Mouse (Mus musculus) urinary bladder, adult 2 months (tissue): Measurements from ENCODE around the gene Cd81. TPM values are rescaled to one million over a fixed set of nuclear protein-coding genes. Genes with fewer than 3 reads are reported as not detected.

Source experiments
- DNase-seq: peaks from one replicate; pipeline ENCODE4 v3.0.0; 2022; ENCODE audit warnings: low spot score
- polyA plus RNA-seq: library from polyadenylated mRNA; depleted of rRNA; stranded (reverse); fragments of >200 nt; gene quantifications from 2 replicates; pipeline ENCODE4 v1.2.3, GENCODE M21; 2012

The Cd81 gene
- polyA plus RNA-seq, 1 experiment, result 591 TPM

DNA sequence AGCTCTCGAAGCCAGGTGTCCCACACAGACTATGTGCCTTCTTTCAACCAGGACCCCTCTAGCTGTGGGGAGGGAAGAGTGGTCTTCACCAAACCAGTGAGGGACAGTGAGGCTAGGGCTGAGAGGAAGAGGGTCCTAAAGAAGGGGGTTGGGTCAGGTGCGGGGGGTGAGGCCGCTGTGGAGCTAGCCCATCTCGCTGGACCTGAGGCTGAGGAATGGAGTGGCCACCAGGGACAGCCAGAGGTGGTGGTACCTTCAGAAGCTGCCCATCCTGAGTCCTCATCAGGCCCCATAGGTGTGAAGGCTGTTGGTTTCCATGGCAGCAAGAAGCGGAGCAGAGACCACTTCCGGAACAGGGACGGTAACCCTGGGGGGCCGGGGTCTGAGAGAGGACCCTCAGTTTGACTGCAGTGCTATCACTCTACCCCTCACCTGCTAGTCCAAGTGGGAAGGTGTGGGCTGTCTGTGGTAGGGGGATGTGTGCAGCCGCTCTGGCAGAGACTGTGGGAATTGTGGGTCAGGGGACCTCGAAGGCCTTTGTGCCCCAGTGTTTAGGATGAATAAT lies 18.0 kb downstream of the Cd81 start:
- no peak for DNase-seq

DNA sequence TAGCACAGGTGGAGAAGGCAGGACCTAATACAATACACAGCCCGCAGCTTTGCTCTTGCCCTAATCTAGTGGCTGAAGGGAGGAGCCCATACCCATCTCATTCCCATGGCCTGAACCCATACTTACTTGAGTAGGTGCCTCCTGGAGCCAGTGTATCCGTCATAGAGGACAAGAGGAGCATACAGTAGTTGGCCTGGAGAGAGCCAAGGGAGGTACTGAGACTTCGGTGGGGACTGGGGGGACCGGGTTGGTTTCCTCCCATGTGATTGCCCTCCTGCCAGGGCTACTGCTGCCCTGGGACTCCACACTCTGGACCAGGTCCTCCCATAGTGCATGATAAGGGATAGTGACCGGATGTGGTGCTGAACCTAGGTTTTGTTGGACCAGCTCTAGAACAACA lies 20.1 kb downstream of the Cd81 start:
- DNase-seq, result no peak

DNA sequence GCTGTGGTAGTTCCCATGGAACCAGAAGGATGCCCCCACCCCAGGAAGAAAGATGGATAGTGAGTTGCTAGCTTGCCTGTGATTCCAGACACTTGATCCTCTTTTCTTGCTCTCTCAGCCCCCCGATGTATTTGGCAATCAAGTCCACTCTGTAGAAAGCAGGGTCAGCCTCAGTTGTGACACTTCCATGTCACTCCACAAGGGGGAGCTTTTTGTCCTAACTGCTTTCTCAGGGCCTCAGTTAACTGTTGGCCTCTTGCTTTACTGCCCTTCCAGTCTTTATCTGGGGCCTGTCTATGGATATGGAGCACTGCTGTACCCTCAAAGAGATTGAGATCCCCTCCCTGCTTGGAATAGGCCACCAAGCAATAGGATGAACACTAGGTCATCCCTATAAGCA lies 20.5 kb downstream of the Cd81 start:
- no peak for DNase-seq

DNA sequence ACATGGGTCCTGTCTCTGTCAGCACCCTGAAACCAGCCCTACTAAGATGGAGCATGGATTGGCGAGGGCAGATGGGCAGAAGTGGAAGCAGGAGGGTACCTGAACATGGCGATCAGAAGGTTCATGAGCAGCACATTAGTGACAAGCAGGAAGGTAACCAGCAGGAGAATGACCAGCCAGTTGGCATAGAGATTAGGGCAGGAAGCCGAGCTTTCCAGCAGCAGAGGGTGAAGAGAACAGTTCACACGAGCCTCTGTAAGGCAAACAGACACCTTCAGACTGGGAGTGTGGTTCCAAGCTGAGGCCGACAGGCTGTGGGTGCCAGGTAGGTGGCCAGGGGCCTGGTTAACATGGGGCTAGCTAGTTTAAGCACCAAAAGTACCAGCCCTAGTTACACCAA lies 22.9 kb downstream of the Cd81 start:
- no peak for DNase-seq

DNA sequence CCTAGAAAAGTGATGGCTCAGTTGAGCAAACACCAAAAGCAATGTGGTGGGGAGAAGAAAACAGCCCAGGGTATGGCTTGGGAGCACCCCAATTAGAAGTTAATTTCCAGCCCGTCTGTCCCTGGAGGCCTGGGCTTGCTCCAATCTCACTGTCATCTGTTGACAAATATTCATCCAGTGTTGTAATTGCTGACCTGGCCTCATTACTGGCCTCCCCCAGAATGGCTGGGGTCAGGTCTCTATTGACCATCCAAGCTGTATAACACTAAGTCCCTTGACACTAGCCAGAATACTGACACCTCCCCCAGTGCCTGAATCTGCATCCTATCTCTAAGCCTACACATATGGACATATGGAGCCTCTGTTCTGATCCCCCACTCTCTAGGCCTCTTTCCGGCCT lies 24.8 kb downstream of the Cd81 start:
- DNase-seq, result no peak

DNA sequence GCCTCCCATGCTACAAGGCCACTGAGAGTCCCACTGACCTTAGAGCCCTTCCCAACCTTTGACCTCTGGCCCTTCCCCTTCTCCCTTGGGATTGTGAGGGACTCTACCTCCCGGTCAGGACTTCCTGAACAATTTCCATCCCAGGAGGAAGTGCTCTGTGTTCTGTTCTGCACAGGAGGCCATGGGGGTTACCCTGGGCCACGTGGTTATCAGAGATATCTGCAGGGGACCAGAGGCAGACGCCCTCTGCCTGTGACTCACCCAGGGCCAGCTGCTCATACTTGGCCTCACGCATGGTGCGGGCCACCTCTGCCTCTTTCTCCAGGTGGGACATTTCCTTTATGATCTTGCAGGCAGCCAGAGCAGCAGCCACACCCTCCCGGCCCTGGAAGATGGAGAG lies 29.5 kb downstream of the Cd81 start:
- DNase-seq, result no peak

DNA sequence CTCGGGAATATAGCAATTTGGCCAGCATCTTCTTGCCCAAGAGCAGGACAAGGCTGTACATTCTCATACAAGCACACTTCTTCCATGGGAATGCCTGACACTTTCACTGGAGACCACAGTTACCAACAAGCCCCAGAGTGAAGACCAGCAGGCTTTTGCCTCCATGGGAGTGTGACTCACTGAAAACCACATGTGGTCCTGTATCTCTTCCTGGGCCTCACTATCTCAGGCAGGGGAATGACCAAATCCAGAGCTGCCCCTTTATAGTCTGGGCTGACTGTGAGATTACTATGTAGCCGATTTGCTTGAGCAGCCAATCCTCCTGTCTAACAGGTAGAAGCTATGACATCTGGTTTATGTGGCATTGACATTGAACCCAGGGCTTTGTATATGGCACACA lies 31.2 kb downstream of the Cd81 start:
- no peak for DNase-seq

DNA sequence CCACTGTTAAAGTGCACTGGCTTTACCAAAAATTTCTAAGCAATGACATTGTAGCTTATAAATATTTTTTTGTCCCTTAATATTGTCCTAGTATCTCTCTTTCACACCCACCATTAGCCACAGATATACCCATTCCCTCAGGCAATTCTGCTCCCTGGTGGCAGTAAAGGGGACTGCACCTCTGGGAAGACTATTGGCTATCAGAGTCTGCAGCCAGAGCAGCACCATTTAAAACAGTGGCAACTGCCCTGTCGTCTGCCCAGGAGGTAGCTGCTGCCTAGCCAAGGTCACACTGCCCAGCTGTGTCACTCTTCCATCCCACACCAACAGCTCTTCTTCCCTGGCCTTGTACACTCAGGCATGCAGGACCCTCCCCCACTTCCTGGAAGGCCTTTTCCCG lies 33.8 kb downstream of the Cd81 start:
- no peak for DNase-seq

DNA sequence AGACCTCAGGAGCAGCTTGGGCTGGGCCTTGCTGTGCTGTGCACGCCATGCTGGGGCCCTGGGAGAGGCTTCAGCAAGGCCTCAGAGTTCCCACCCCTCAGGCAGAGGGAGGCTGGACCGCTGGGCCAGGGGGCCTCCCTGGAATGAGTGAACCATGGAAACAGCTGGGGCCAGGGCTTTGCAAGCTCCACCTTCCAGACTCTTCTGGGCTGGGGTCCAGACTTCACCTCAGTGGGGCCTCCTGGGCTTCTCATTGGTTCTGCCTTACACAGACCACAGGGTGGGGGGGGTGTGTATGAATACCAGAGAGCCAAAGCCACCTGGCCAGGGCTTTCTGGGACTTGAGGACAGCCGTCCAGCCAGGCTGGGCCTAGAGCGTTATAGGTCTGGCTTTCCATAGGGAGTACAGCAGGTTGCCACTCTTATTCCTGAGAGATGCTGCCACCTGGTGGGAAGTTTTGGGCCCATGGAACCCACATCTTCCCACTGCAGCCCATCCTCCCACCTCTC lies 34.6 kb downstream of the Cd81 start:
- no peak for DNase-seq

DNA sequence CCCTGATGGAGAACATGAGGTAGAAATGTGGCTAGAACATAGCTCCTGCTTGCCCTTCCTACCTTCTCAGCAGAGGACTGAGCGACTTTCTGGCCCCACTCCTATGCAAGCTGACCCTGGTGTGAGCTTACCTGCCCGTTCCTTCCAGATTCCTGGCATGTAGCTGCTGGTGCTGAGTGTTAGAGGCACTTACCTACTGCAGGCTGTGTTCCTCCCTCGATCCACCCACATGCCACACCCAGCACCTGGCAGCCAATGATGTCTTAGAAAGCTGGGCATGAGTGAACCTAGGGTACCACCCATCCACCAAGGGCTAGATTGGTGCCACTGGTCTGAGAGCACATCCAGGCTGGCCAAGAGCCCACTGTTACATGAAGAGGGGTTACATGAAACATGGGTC lies 41.3 kb downstream of the Cd81 start:
- no peak for DNase-seq

DNA sequence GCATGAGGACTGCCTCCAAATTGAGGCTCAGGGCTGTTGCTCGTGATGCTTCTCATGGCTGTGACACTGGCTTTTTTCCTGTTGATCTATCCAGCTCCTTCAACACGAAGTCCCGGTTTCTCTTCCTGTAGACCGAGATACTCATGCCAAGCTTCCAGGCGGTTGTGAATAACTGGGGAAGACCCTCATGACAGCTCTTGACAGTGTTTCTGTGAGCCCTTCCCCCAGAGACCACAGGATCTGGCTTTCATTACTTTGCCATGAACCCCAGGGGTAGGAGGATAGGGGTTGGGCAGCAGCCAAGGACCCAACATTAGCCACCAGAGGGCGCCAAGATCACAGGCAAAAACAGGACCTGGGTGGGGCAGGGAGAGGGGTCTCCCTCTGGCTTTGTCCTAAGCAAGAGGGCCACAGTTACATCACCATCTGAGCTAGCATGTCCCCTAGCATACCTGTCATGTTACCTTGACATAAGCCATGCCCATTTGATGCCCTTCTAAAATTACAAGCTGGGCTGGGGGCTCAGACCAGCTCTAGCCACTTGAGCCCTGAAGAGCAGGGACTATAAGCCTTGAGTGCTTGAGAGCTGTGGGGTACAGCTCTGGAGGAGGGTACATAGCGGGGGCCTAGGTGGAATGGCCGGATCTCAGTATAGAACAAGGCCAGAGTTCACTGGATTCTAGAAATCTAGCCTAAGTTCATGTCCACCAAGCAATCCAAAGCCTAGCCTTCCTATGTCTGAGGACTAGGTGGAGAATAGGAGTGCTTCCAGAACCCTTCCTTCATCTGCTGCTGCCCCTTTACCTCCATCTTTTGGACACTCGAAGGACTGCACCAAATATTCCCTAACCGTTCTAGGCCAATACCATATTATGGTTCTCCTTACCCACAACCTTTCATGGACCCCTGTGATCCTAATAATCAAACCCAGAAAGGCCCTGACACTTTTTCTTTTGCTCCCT lies 42.3 kb downstream of the Cd81 start, which contains the start of gene Trpm5:
Trpm5 (minus strand) TSS at position 51 of the 962 bp plus-strand sequence.
- peak; percentile 50 for DNase-seq

DNA sequence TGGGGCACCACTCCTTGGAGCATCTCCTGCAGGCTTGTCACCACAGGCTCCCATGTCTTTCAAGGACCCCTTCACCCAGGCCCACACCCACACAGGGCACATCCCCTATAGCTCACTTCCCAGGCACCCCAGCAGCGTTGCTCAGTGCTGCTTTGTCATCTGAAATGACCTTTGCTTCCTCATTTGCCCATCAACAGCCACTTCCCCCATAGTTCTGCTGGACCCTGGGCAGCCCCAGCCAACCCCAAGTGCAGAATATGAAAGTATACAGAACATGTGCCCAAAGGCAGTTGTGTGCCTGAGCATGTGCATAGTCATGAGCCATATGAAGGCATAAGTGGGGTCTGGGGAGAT lies 43.0 kb downstream of the Cd81 start:
- DNase-seq, result no peak

DNA sequence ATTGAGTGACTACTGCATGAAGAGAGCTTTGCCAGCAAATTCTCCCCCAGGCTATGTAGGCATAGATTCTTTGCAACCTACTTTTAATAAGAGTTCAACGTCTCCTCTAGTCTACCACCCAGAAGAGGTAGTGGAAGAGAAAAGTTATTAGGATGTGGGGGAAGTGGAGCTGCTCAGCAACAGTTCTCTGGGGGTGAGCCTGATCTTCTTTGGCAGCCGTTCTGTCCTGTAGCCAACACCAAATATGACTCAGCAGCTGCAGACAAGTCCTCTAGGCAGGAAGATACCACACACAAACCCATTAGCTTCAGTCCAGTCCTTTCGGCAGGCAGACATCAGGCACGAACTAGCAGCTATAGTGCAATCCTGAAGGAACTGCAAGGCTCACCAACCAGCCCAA lies 48.2 kb downstream of the Cd81 start:
- no peak for DNase-seq

DNA sequence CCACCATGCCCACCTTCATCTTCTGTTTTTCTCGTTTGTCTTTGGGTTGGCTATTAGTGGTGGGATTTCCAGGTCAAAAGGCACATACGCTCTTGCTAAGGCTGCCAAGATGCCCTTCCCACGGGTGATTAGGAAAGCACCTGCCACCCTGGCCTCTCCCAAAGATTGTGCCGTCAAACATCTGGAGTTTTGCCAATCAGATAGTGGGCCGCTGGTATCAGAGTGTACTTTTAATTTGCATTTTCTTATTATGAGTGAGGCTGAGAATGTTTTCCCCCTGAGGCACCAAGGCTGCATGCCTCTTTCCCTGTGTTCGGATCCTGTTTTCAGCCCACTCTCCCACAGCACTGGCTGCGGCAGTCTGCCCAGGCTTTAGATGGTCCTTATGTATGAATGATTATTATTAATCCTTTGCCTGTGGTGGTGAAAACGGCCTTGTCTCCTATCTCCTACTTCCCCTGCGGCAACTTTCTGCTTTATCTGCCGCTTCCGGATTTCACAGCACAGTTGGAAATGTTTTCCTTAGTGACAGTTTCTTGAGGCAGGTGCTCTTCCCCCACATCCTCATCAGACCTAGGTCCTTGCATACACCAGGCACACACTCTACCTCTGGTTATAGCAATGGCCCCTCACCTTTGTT lies 52.8 kb downstream of the Cd81 start:
- no peak for DNase-seq

DNA sequence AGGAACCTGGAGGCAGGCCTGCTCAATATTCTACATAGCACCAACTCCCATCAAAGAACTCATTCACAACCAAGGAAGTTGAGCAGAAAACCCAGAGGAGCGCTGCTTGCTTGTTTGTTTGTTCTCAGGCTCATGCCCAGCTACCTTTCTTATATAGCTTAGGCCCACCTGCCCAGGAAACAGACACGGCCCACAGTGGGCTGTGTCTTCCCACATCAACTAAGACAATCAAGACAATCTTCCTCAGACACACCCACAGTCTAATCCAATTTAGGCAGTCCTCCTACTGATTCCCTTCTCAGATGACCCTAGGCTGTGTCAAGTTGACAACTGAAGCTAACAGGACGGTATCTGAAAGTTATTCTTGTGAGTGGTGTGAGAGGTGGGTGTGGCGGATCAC lies 53.5 kb downstream of the Cd81 start, which contains the start of gene Kcnq1:
Kcnq1 (plus strand) TSS at position 301 of the 400 bp plus-strand sequence.
- DNase-seq, result no peak

DNA sequence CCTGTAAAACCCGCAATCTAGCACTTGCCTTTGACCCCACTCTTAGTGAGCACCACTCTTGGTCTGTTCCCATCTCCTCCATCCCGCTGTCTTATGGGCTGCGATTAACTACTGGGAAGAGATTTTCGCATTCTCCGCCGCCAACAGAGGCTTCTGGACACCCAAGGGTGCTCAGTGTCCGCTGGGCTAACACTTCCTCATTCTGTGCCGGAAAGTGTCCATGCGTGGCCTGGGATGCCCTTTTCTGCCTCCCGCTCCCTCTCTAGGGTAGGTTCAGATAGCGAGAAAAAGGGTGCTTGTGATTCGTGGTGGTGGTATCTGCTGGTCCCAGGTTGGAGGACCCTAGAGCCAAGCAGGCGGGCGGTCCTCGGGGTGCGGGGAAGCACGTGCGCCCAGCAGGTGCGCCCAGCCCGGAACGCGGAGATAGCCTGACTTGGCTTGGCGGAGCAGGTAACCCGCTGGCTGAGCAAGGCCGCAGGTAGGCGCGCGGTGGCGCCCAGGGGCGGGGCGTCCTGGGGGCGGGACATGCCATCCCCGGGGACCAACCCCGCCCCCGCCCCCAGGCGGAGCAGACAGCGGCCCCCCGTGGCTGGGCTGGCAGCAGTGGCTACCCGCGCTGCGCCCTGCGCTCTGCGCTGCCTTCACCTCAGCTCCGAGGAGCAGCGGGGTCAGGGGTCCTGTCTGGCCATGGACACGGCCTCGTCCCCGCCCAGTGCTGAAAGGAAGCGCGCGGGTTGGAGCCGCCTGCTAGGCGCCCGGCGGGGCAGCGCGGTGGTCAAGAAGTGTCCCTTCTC lies 54.3 kb downstream of the Cd81 start:
- DNase-seq, result peak; percentile 41

DNA sequence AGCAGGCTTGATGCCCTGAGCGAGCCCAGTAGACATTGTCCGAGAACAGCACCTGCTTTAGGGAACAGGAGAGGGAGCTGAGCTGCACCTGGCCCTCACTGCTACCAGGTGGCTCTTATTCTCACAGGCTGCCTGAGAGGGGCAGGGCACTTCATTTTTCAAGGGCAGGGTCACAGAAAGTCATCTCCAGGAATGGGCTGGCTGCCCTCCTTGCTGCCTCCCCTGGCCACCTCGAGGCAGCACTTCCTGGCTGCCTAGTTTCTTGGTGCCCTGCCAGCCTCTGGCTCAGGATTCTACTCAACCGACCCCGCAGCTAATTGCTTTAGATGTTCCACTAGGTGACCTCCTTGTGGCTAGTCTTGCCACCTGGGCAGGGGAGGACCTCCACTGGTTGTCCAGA lies 55.7 kb downstream of the Cd81 start:
- DNase-seq, result no peak

DNA sequence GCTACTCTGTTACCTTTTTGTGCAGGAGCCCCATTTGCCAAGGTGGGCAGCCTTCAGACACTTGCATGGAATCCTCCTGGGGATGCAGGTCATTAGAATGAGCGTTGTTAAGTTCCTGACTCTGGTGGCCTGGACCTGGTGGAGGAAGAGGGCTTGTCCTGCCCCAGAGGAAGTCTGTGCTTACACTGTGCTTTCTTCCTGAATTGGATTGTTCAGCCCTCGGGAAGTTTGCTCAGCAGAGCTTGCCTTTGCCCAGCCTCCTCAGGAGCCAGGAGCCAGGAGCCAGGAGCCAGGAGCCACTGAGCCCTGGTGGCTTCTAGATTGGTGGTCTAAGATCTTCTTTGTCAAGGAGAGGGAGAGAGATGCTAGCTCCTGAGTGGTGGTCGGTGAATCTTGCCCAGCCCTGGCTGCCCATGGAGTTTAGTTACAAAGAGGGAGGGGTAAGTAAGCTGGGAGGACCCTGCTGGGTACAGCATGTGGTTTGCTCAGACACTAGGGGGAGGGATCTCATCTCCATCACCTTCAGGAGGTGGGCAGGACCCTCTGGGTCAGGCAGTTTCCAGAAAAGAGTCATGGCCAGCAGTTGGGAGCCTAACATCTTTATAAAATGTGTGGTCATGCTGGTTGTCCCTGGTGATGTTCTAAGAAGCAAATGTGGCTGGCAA lies 56.6 kb downstream of the Cd81 start:
- DNase-seq, result no peak

DNA sequence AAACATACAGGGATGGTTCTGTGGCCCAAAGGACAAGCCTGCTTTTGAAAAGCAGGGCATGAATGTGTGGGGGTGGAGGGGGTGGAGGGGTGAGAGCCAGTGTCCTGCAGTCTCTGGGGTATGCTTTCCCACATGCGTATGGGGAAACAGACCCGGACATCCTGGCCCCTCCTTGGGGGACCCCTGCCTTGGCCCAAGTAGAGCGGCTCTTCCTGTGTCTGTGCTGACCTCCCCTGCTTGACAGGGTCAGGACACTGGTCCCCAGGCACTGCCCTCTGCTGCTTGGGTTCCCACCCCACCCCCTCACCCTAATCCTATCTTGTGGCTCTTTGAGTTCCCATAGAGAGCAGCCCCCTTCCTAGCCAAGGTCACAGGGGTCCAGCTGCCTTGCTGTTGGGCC lies 57.2 kb downstream of the Cd81 start:
- DNase-seq, result no peak

DNA sequence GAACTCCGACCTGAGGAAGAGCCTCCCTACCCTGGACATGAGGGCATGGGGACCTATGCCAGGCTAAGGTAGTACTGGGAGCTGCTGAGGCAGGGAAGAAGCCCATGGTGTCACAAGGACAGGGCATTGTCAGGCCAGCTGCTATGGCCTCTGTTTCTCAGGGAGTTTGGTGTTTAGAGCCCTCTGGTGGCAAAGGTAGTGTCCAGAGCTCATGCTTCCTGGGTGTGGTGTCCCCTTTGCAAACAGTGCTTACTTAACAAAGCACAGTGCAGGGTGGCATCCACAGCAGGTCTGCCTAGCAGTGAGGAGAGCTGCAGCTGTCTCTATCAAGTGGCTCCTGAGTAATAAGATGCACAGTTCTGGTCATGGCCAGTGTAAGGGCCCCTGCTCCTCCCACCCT lies 58.3 kb downstream of the Cd81 start:
- no peak for DNase-seq

DNA sequence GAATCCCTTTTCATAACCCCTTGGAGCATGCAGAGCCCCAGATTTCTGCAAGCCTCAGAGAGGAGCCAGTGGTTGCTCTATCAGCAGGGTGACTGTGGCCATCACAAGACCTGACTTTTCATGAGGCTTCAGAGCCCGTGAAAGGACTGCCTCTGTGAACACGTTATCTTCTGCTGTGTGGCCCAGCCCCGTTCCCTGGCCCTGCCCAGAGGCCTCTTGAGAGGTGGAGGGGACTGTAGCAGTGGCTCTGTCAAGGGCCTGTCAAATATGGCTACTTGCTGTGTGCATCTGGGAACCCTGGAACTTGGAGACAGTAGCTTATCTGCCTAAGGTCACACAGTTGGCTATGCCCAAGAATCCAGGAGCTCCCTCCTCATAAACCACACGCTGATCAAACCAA lies 59.2 kb downstream of the Cd81 start:
- no peak for DNase-seq
